Mouse (Mus musculus): ENCODE data around the gene Gm20518.

GRCm38 (mm10) chr16:17802456-17802838, 89.0 kb downstream of the Gm20518 start:
- TF ChIP-seq CTCF (IDR thresholded peaks at IDR 0.05; ENCODE audit: low read depth) (no peak), EP300 (optimal IDR thresholded peaks at IDR 0.05) (no peak)
